ENCODE assay signal across 30 mouse cellular contexts in the genomic region with DNA sequence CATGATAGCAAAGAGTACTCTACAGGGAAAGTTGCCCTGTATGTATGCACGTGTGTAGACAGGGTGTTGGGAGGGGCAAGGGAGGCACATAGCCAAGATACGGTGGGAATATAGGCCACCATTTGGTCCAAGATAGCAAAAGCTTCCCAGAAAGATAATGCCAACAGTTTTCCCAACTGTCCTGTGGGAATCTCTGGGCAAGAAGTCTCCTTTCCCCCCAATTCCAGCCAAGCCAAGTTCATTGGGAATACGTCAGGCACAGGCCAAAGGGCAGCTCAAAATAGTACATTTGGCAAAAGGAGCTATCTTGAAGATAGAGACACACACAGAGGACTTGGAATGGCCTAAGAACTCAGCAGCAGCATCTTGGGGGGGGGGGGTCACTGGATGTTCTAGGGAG. TPM values are rescaled to one million over a fixed set of nuclear protein-coding genes. Genes with fewer than 3 reads are reported as not detected.
DNase-seq lines count a peak whose midpoint lies in the region; ATAC-seq and TF ChIP-seq lines count a peak whose summit lies in the region.
"Had no signal": no experiment of that assay in that cellular context is flagged by ENCODE, and none has a peak within 500 bp of the region (broad histone marks: within the 10 kb centered on the region; RNA-seq: fewer than 3 reads in every experiment).

No protein-coding gene starts in this region.

- no peaks in the 10 kb centered on the region for H3K9me3 ChIP-seq in heart, embryonic 12.5 days (replicated peaks)
- no peaks in the 10 kb centered on the region for H3K9me3 ChIP-seq in liver, embryonic 11.5 days (ENCODE audit: control insufficient read depth, low read length)
- H3K9me3 ChIP-seq: forebrain, embryonic 13.5 days; heart, embryonic 15.5 days; hindbrain, embryonic 13.5 days had no signal

- H3K36me3 ChIP-seq in heart, embryonic 12.5 days: peaks cover 82% of the 10 kb centered on the region
- peaks cover 78% of the 10 kb centered on the region for H3K36me3 ChIP-seq in liver, adult 2 months (ENCODE audit: control insufficient read depth, insufficient read depth, low read length)
- peaks cover 56% of the 10 kb centered on the region for H3K36me3 ChIP-seq in liver, embryonic 11.5 days (ENCODE audit: control insufficient read depth, insufficient read depth, low read length)

- peak; percentile 35 for DNase-seq in gastrocnemius, adult 18-20 months (ENCODE audit: low spot score)
- DNase-seq in gastrocnemius, postnatal 25 days: no peak
- peak; percentile 51 for DNase-seq in heart, adult 8-10 months (ENCODE audit: low spot score)
- DNase-seq in liver, adult 2 months (ENCODE audit: extremely low read depth, low read depth, low spot score): peak; percentile 31
- DNase-seq in liver, embryonic 11.5 days (ENCODE audit: low spot score): no peak
- no peak for DNase-seq in layer of hippocampus, adult 9-10 months (ENCODE audit: low spot score)
- DNase-seq: cerebellum, adult 11 months; cerebellum, adult 9-10 months; cerebellum, postnatal 36 days; layer of hippocampus, adult 9-11 months; liver; right cerebral cortex, postnatal 25 days; thymus, adult 18-20 months; thymus, postnatal 25 days had no signal

- TF ChIP-seq CTCF in liver, adult 2 months (IDR thresholded peaks at IDR 0.05; ENCODE audit: low read depth, low read length): no peak

- H3K27ac ChIP-seq in heart, embryonic 12.5 days (ENCODE audit: poor library complexity, severe bottlenecking): no peak overlapping the region
- no peak overlapping the region for H3K27ac ChIP-seq in liver, adult 2 months (replicated peaks; ENCODE audit: insufficient read depth, low read depth, low read length)
- H3K27ac ChIP-seq in liver, embryonic 11.5 days (ENCODE audit: low read depth, low read length): no peak overlapping the region
- H3K27ac ChIP-seq in brown adipose tissue, adult 24 weeks (replicated peaks; ENCODE audit: low read depth, low read length): peak overlapping the region; percentile 75
- H3K27ac ChIP-seq: forebrain, embryonic 13.5 days; heart, embryonic 15.5 days; hindbrain, embryonic 13.5 days; kidney, postnatal 0 days; stomach, postnatal 0 days had no signal

- H3K4me3 ChIP-seq in heart, embryonic 12.5 days: no peak overlapping the region
- H3K4me3 ChIP-seq in liver, adult 2 months (ENCODE audit: insufficient read depth, low read depth, low read length): no peak overlapping the region
- no peak overlapping the region for H3K4me3 ChIP-seq in liver, embryonic 11.5 days (ENCODE audit: low read depth, low read length)
- no peak overlapping the region for H3K4me3 ChIP-seq in brown adipose tissue, adult 24 weeks (ENCODE audit: insufficient read depth, low read depth, low read length)
- H3K4me3 ChIP-seq: forebrain, embryonic 13.5 days; heart, embryonic 15.5 days; hindbrain, embryonic 13.5 days had no signal

- no peak overlapping the region for H3K9ac ChIP-seq in heart, embryonic 12.5 days
- no peak overlapping the region for H3K9ac ChIP-seq in liver, adult 2 months (ENCODE audit: low read depth, low read length)
- H3K9ac ChIP-seq in liver, embryonic 11.5 days (ENCODE audit: low read depth, low read length): no peak overlapping the region
- H3K9ac ChIP-seq: forebrain, embryonic 13.5 days; heart, embryonic 15.5 days; hindbrain, embryonic 13.5 days had no signal

- no peak overlapping the region for H3K4me2 ChIP-seq in heart, embryonic 12.5 days
- no peak overlapping the region for H3K4me2 ChIP-seq in liver, embryonic 11.5 days
- H3K4me2 ChIP-seq: forebrain, embryonic 13.5 days; heart, embryonic 15.5 days; hindbrain, embryonic 13.5 days; midbrain, embryonic 11.5 days had no signal

- no peaks in the 10 kb centered on the region for H3K79me2 ChIP-seq in liver, adult 2 months (ENCODE audit: control insufficient read depth, insufficient read depth, low read length)

- no peaks in the 10 kb centered on the region for H3K27me3 ChIP-seq in heart, embryonic 12.5 days (replicated peaks)
- H3K27me3 ChIP-seq in liver, adult 2 months (ENCODE audit: control insufficient read depth, insufficient read depth, low read length): no peaks in the 10 kb centered on the region
- no peaks in the 10 kb centered on the region for H3K27me3 ChIP-seq in liver, embryonic 11.5 days (replicated peaks; ENCODE audit: control insufficient read depth, insufficient read depth, low read length)
- H3K27me3 ChIP-seq: forebrain, embryonic 13.5 days; heart, embryonic 15.5 days; hindbrain, embryonic 13.5 days; Patski had no signal

- no peak for TF ChIP-seq POLR2A in liver, adult 2 months (IDR thresholded peaks at IDR 0.05; ENCODE audit: extremely low read depth, insufficient read depth, low read length)

- ATAC-seq in heart, embryonic 12.5 days (ENCODE audit: insufficient number of reproducible peaks, low FRiP score): no peak
- no peak for ATAC-seq in liver, embryonic 11.5 days (replicated peaks; ENCODE audit: low FRiP score)
- ATAC-seq: forebrain, embryonic 13.5 days; intestine, embryonic 16.5 days; midbrain, embryonic 16.5 days; Patski had no signal

- 87% methylated on average over 3 of the region's 3 CpGs for WGBS in heart, embryonic 12.5 days
- WGBS in liver, adult 2 months: 52% methylated on average over 3 of the region's 3 CpGs
- WGBS in liver, embryonic 11.5 days: 90% methylated on average over 3 of the region's 3 CpGs

- peaks cover 25% of the 10 kb centered on the region for H3K4me1 ChIP-seq in heart, embryonic 12.5 days (replicated peaks)
- H3K4me1 ChIP-seq in liver, adult 2 months (ENCODE audit: control insufficient read depth, insufficient read depth, low read length): no peaks in the 10 kb centered on the region; the same call in 1 of the 2 replicates
- H3K4me1 ChIP-seq in liver, embryonic 11.5 days (replicated peaks; ENCODE audit: control insufficient read depth, insufficient read depth, low read length): no peaks in the 10 kb centered on the region
- peaks cover 17% of the 10 kb centered on the region for H3K4me1 ChIP-seq in brown adipose tissue, adult 24 weeks (ENCODE audit: control insufficient read depth, insufficient read depth, insufficient read length, low read length)
- H3K4me1 ChIP-seq: forebrain, embryonic 13.5 days had no signal

RNA-seq across cellular contexts. Expression of gene Ephx3, which starts 16.0 kb away (rescaled TPM):
- under 1 TPM; 0.18 to 0.19 TPM for total RNA-seq in gastrocnemius, adult 18-20 months (2021)
- total RNA-seq in gastrocnemius, postnatal 25 days (2021): under 1 TPM; 0.40 to 0.46 TPM
- 1 to 10 TPM in 1 of 4 experiments, under 1 TPM in 3; 0.40 to 1.4 (median 0.69) TPM for total RNA-seq in heart, adult 8-10 months (2022)
- 0.09 TPM in 1 of 2 replicates, not detected in the other for polyA plus RNA-seq in heart, embryonic 12.5 days (2016; fragmentation: Nextera tagmentation; extraction: Ambion mirVana)
- 0.07 and 0.09 TPM in 2 replicates for total RNA-seq in liver, adult 2 months (2014; rRNA removed)
- polyA plus RNA-seq in liver, adult 2 months (2012; rRNA removed): 0.21 and 0.22 TPM in 2 replicates
- polyA plus RNA-seq in liver, embryonic 11.5 days (2014; fragmentation: Nextera tagmentation; extraction: Ambion mirVana): 0.14 TPM in 1 of 2 replicates, not detected in the other
- polyA plus RNA-seq in brown adipose tissue, adult 24 weeks (2012; ENCODE audit: insufficient read depth, insufficient read length, missing spikeins): not detected in 2 replicates
- polyA plus RNA-seq: embryonic facial prominence, embryonic 11.5 days; limb, embryonic 11.5 days; liver, embryonic 16.5 days; neural tube, embryonic 11.5 days had no signal

RNA-seq across cellular contexts. Expression of gene Notch3, which starts 38.7 kb away (rescaled TPM):
- total RNA-seq in gastrocnemius, adult 18-20 months (2021): 10 to 100 TPM in 1 of 2 experiments, 1 to 10 TPM in 1; 9.6 to 12.5 TPM
- 10 to 100 TPM; 12.6 to 13.4 TPM for total RNA-seq in gastrocnemius, postnatal 25 days (2021)
- total RNA-seq in heart, adult 8-10 months (2022): 10 to 100 TPM; 18.6 to 24.9 (median 21.6) TPM
- polyA plus RNA-seq in heart, embryonic 12.5 days (2016; fragmentation: Nextera tagmentation; extraction: Ambion mirVana): 8.0 and 10.6 TPM in 2 replicates
- total RNA-seq in liver, adult 2 months (2014; rRNA removed): 0.55 and 1.0 TPM in 2 replicates
- 1.3 TPM in 2 replicates for polyA plus RNA-seq in liver, adult 2 months (2012; rRNA removed)
- 5.1 and 5.4 TPM in 2 replicates for polyA plus RNA-seq in liver, embryonic 11.5 days (2014; fragmentation: Nextera tagmentation; extraction: Ambion mirVana)
- 4.3 and 7.4 TPM in 2 replicates for polyA plus RNA-seq in brown adipose tissue, adult 24 weeks (2012; ENCODE audit: insufficient read depth, insufficient read length, missing spikeins)
- total RNA-seq: neutrophil, adult 5-6 weeks had no signal

Comparison
In these comparisons a context has a peak if more than half of its experiments do, and no peak if none do; other contexts are left out.
1. DNase-seq: peak in gastrocnemius, adult 18-20 months (single experiment), heart, adult 8-10 months (single experiment) and liver, adult 2 months (single experiment); none in gastrocnemius, postnatal 25 days (single experiment), liver, embryonic 11.5 days (single experiment) and layer of hippocampus, adult 9-10 months (single experiment).